Mouse (Mus musculus) intestine, embryonic 15.5 days (tissue): ENCODE results near the gene Cfd. TPM values are rescaled to one million over a fixed set of nuclear protein-coding genes. Genes with fewer than 3 reads are reported as not detected.

Experiments used
- ATAC-seq: fragments of 200-750 bp; cut with Nextera tagmentation; 2 replicates; pipeline ENCODE4 v1.8.0; 2017; ENCODE audit warnings: moderate TSS enrichment, moderate library complexity
- H3K27ac ChIP-seq: fragments of 300-500 bp; sonication (generic); 2 replicates; pipeline ENCODE4 v1.5.1; 2015; ENCODE audit warnings: mild to moderate bottlenecking, inconsistent platforms
- H3K27me3 ChIP-seq: fragments of 300-500 bp; sonication (generic); replicated peaks from 2 replicates; pipeline ENCODE4 v1.6.1; 2015; ENCODE audit warnings: inconsistent platforms
- H3K36me3 ChIP-seq: fragments of 300-500 bp; sonication (generic); 2 replicates; pipeline ENCODE4 v1.6.1; 2015; ENCODE audit warnings: inconsistent platforms
- H3K4me1 ChIP-seq: fragments of 300-500 bp; sonication (generic); replicated peaks from 2 replicates; pipeline ENCODE4 v1.6.1; 2015; ENCODE audit warnings: inconsistent platforms
- H3K4me2 ChIP-seq: fragments of 300-500 bp; sonication (generic); replicated peaks from 2 replicates; pipeline ENCODE4 v1.6.1; 2015; ENCODE audit warnings: mild to moderate bottlenecking, inconsistent platforms
- H3K4me3 ChIP-seq: fragments of 300-500 bp; sonication (generic); replicated peaks from 2 replicates; pipeline ENCODE4 v1.5.1; 2015; ENCODE audit warnings: inconsistent platforms
- H3K9ac ChIP-seq: fragments of 300-500 bp; sonication (generic); 2 replicates; pipeline ENCODE4 v1.6.1; 2015; ENCODE audit warnings: inconsistent platforms
- H3K9me3 ChIP-seq: fragments of 300-500 bp; sonication (generic); 2 replicates; pipeline ENCODE4 v1.6.1; 2016; ENCODE audit warnings: inconsistent platforms
- WGBS: fragments of 180-500 bp; shearing (Covaris S2); methylation state at CpG from one replicate; pipeline ENCODE4 v1.1.7; 2015; 5-methylcytosine and 5-hydroxymethylcytosine counted together
- polyA plus RNA-seq: library from polyadenylated mRNA; unstranded; fragments of >200 nt; fragmentation: Nextera tagmentation; extraction: Ambion mirVana; gene quantifications from 2 replicates; pipeline ENCODE4 v1.2.1, GENCODE M21; 2015

The Cfd gene
- polyA plus RNA-seq, 1 experiment from 2014 or later, result not detected

- ATAC-seq, result no peak
- peaks cover 37% of the 10 kb centered on the region for H3K36me3 ChIP-seq
- no peak overlapping the region for H3K9ac ChIP-seq
- no peak overlapping the region for H3K4me3 ChIP-seq
- peaks cover 85% of the 10 kb centered on the region for H3K4me1 ChIP-seq
- no peaks in the 10 kb centered on the region for H3K9me3 ChIP-seq
- H3K4me2 ChIP-seq, result no peak overlapping the region
- H3K27ac ChIP-seq, result peak overlapping the region; percentile 34
- WGBS, result 83% methylated on average over 6 of the region's 6 CpGs
- no peaks in the 10 kb centered on the region for H3K27me3 ChIP-seq
Measured at GRCm38 (mm10) chr10:79933861-79934260, 43.2 kb downstream of the Cfd start.

- peak; percentile 26; the same call in 1 of the 2 replicates for ATAC-seq
- Histone ChIP-seq H3K27me3 (no peaks in the 10 kb centered on the region), H3K27ac (peak overlapping the region; percentile 34), H3K9me3 (no peaks in the 10 kb centered on the region), H3K9ac (0 out of 2 replicates have a peak overlapping the region, but pooled peaks have one; percentile 17), H3K4me3 (no peak overlapping the region), H3K36me3 (peaks cover 37% of the 10 kb centered on the region), H3K4me2 (no peak overlapping the region), H3K4me1 (peaks cover 80% of the 10 kb centered on the region)
- 54% methylated on average over 13 of the region's 13 CpGs for WGBS
Measured at GRCm38 (mm10) chr10:79934272-79934721, 43.6 kb downstream of the Cfd start.

GRCm38 (mm10) chr10:79934794-79935569, 44.3 kb downstream of the Cfd start:
- Histone ChIP-seq H3K27ac (peak overlapping the region; percentile 34; the same call in 1 of the 2 replicates), H3K36me3 (peaks cover 37% of the 10 kb centered on the region), H3K9me3 (no peaks in the 10 kb centered on the region), H3K27me3 (no peaks in the 10 kb centered on the region), H3K4me3 (no peak overlapping the region), H3K9ac (no peak overlapping the region), H3K4me2 (no peak overlapping the region), H3K4me1 (peaks cover 73% of the 10 kb centered on the region)
- 86% methylated on average over 16 of the region's 16 CpGs for WGBS
- ATAC-seq, result no peak

- Histone ChIP-seq H3K36me3 (peaks cover 28% of the 10 kb centered on the region), H3K4me3 (no peak overlapping the region), H3K9ac (0 out of 2 replicates have a peak overlapping the region, but pooled peaks have one; percentile 14), H3K4me2 (peak overlapping the region; percentile 30), H3K4me1 (peaks cover 67% of the 10 kb centered on the region), H3K27ac (peak overlapping the region; percentile 65), H3K9me3 (no peaks in the 10 kb centered on the region), H3K27me3 (no peaks in the 10 kb centered on the region)
- ATAC-seq, result peak; percentile 4; the same call in 1 of the 2 replicates
- WGBS, result 55% methylated on average over 10 of the region's 10 CpGs
Measured at GRCm38 (mm10) chr10:79936284-79936910, 45.7 kb downstream of the Cfd start.

- WGBS, result 57% methylated on average over 27 of the region's 27 CpGs
- Histone ChIP-seq H3K4me3 (no peak overlapping the region), H3K9me3 (no peaks in the 10 kb centered on the region), H3K27me3 (no peaks in the 10 kb centered on the region), H3K36me3 (peaks cover 27% of the 10 kb centered on the region), H3K9ac (0 out of 2 replicates have a peak overlapping the region, but pooled peaks have one; percentile 14), H3K4me2 (peak overlapping the region; percentile 30), H3K4me1 (peaks cover 61% of the 10 kb centered on the region), H3K27ac (peak overlapping the region; percentile 65)
- peak; percentile 46 for ATAC-seq
Measured at GRCm38 (mm10) chr10:79936911-79937441, 46.3 kb downstream of the Cfd start.

GRCm38 (mm10) chr10:79937775-79938526, 47.3 kb downstream of the Cfd start:
- Histone ChIP-seq H3K4me1 (peaks cover 51% of the 10 kb centered on the region), H3K9ac (no peak overlapping the region), H3K27ac (no peak overlapping the region), H3K27me3 (no peaks in the 10 kb centered on the region), H3K4me3 (no peak overlapping the region), H3K4me2 (no peak overlapping the region), H3K9me3 (no peaks in the 10 kb centered on the region), H3K36me3 (peaks cover 22% of the 10 kb centered on the region)
- no peak for ATAC-seq
- WGBS, result 70% methylated on average over 11 of the region's 11 CpGs

GRCm38 (mm10) chr10:79940749-79941148, 50.1 kb downstream of the Cfd start:
- no peak for ATAC-seq
- H3K4me1 ChIP-seq, result peaks cover 41% of the 10 kb centered on the region
- H3K4me2 ChIP-seq, result no peak overlapping the region

More at GRCm38 (mm10) chr10:79940749-79941148, 50.1 kb downstream of the Cfd start:
- Histone ChIP-seq H3K36me3 (peaks cover 18% of the 10 kb centered on the region), H3K27ac (peak overlapping the region; percentile 11; the same call in 1 of the 2 replicates), H3K4me3 (no peak overlapping the region), H3K27me3 (no peaks in the 10 kb centered on the region), H3K9me3 (no peaks in the 10 kb centered on the region), H3K9ac (no peak overlapping the region)
- WGBS, result 64% methylated on average over 7 of the region's 7 CpGs

Other genes with a start within 250 kb of the Cfd start
- gene Odf3l2, start 245.1 kb upstream of the Cfd start, polyA plus RNA-seq, result not detected in 2 replicates
- 23.6 and 28.6 TPM in 2 replicates for gene Madcam1, start 226.3 kb upstream of the Cfd start, polyA plus RNA-seq
- 62.8 and 63.0 TPM in 2 replicates for gene Tpgs1, start 221.5 kb upstream of the Cfd start, polyA plus RNA-seq
- 137 and 144 TPM in 2 replicates for gene Cdc34, start 208.7 kb upstream of the Cfd start, polyA plus RNA-seq
- gene Gzmm, start 201.8 kb upstream of the Cfd start, polyA plus RNA-seq, result 0.52 and 0.76 TPM in 2 replicates
- 1,119 and 1,131 TPM in 2 replicates for gene Bsg, start 186.4 kb upstream of the Cfd start, polyA plus RNA-seq
- gene Hcn2, start 174.2 kb upstream of the Cfd start, polyA plus RNA-seq, result 0.18 and 0.23 TPM in 2 replicates
- 37.8 and 45.5 TPM in 2 replicates for gene Polrmt, start 144.3 kb upstream of the Cfd start, polyA plus RNA-seq
- 0.09 and 0.28 TPM in 2 replicates for gene Fgf22, start 135.8 kb upstream of the Cfd start, polyA plus RNA-seq
- 89.8 and 91.6 TPM in 2 replicates for gene Rnf126, start 123.9 kb upstream of the Cfd start, polyA plus RNA-seq
- 14.0 and 16.1 TPM in 2 replicates for gene Fstl3, start 113.6 kb upstream of the Cfd start, polyA plus RNA-seq
- gene Prss57, start 99.9 kb upstream of the Cfd start, polyA plus RNA-seq, result 0.09 TPM in 1 of 2 replicates, not detected in the other
- gene Palm, start 97.3 kb upstream of the Cfd start, polyA plus RNA-seq, result 48.1 and 48.5 TPM in 2 replicates
- gene Misp, start 69.9 kb upstream of the Cfd start, polyA plus RNA-seq, result 141 and 154 TPM in 2 replicates
- gene Ptbp1, start 36.4 kb upstream of the Cfd start, polyA plus RNA-seq, result 307 and 314 TPM in 2 replicates
- gene Prtn3, start 16.4 kb upstream of the Cfd start, polyA plus RNA-seq, result 3.7 and 3.9 TPM in 2 replicates
- gene Plppr3, start 16.2 kb upstream of the Cfd start, polyA plus RNA-seq, result 31.3 and 32.7 TPM in 2 replicates
- gene Elane, start 4.6 kb upstream of the Cfd start, polyA plus RNA-seq, result 1.1 and 2.6 TPM in 2 replicates
- 37.3 and 39.8 TPM in 2 replicates for gene Med16, start 18.1 kb downstream of the Cfd start, polyA plus RNA-seq
- 17.7 TPM in 1 of 2 replicates, not detected in the other for gene Gm26602, start 20.0 kb downstream of the Cfd start, polyA plus RNA-seq
- 0.52 and 1.1 TPM in 2 replicates for gene Kiss1r, start 26.1 kb downstream of the Cfd start, polyA plus RNA-seq
- 108 and 116 TPM in 2 replicates for gene R3hdm4, start 30.4 kb downstream of the Cfd start, polyA plus RNA-seq
- 18.7 and 19.0 TPM in 2 replicates for gene Arid3a, start 36.2 kb downstream of the Cfd start, polyA plus RNA-seq
- gene Wdr18, start 69.3 kb downstream of the Cfd start, polyA plus RNA-seq, result 90.3 and 94.8 TPM in 2 replicates
- 0.11 TPM in 2 replicates for gene Grin3b, start 79.9 kb downstream of the Cfd start, polyA plus RNA-seq
- 18.1 and 19.6 TPM in 2 replicates for gene Tmem259, start 93.5 kb downstream of the Cfd start, polyA plus RNA-seq
- 239 and 242 TPM in 2 replicates for gene Cnn2, start 97.7 kb downstream of the Cfd start, polyA plus RNA-seq
- 3.0 and 3.7 TPM in 2 replicates for gene Abca7, start 105.6 kb downstream of the Cfd start, polyA plus RNA-seq
- 6.3 and 6.5 TPM in 2 replicates for gene Arhgap45, start 125.8 kb downstream of the Cfd start, polyA plus RNA-seq
- gene Polr2e, start 148.9 kb downstream of the Cfd start, polyA plus RNA-seq, result 206 and 218 TPM in 2 replicates
- 712 and 771 TPM in 2 replicates for gene Gpx4, start 156.3 kb downstream of the Cfd start, polyA plus RNA-seq
- gene Sbno2, start 214.7 kb downstream of the Cfd start, polyA plus RNA-seq, result 12.8 and 14.0 TPM in 2 replicates
- 14.4 and 21.2 TPM in 2 replicates for gene Stk11, start 224.9 kb downstream of the Cfd start, polyA plus RNA-seq
- gene Atp5d, start 247.8 kb downstream of the Cfd start, polyA plus RNA-seq, result 701 and 737 TPM in 2 replicates
- gene Cbarp, start 250.0 kb downstream of the Cfd start, polyA plus RNA-seq, result 4.8 and 5.1 TPM in 2 replicates